Comparison of ENCODE assay signal across 9 mouse cellular contexts in the genomic region with DNA sequence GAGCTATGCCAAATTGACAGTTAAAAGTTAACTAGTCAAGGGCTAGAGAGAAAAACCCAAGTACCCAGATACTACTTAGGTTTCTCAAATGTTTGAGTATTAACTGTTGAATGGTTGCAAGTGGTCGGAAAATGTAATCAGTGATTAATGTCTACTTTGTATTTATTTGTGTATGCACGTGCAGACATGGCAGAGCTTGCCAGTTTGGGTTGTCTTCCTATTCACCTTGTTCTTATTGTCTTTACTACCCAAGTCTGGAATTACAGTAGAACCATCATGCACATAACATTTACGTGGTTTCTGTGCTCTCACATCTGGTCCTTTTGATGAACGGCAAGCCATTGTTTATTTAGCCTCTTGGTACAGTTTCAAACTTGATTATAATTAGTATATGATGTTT. TPM values are rescaled to one million over a fixed set of nuclear protein-coding genes. Genes with fewer than 3 reads are reported as not detected.
DNase-seq lines count a peak whose midpoint lies in the region; TF ChIP-seq lines count a peak whose summit lies in the region.
"Had no signal": no experiment of that assay in that cellular context is flagged by ENCODE, and none has a peak within 500 bp of the region (broad histone marks: within the 10 kb centered on the region; RNA-seq: fewer than 3 reads in every experiment).

No protein-coding gene starts in this region.

- H3K36me3 ChIP-seq in C2C12 (ENCODE audit: control insufficient read depth, insufficient read depth) (peaks cover 79% of the 10 kb centered on the region), E14TG2a.4 (ENCODE audit: insufficient read depth, low read length) (peaks cover 78% of the 10 kb centered on the region)
- H3K36me3 ChIP-seq in limb, embryonic 10.5 days, result peaks cover 74% of the 10 kb centered on the region

- TF ChIP-seq CTCF in C2C12 (IDR thresholded peaks at IDR 0.05; ENCODE audit: control insufficient read depth, insufficient read depth, insufficient read length) (no peak), E14TG2a.4 (conservative IDR thresholded peaks at IDR 0.05; ENCODE audit: low read length) (no peak)

- peak; percentile 26 for DNase-seq in kidney, adult 9 months
- DNase-seq in kidney, postnatal 25 days, result no peak
- no peak for DNase-seq in limb, embryonic 10.5 days (ENCODE audit: low spot score)
- DNase-seq in spleen, adult 12 weeks (ENCODE audit: low spot score), result no peak
- no peak for DNase-seq in embryo, embryonic 9.5 days (ENCODE audit: extremely low spot score)
- DNase-seq: cerebellum, postnatal 10 days had no signal

- H3K4me1 ChIP-seq in E14TG2a.4 (replicated peaks; ENCODE audit: low read depth, low read length), result peaks cover 63% of the 10 kb centered on the region
- peaks cover 24% of the 10 kb centered on the region for H3K4me1 ChIP-seq in limb, embryonic 10.5 days

- H3K4me3 ChIP-seq in C2C12 (ENCODE audit: insufficient read depth, poor library complexity, severe bottlenecking) (peak overlapping the region; percentile 12), E14TG2a.4 (replicated peaks; ENCODE audit: low read length) (peak overlapping the region; percentile 97)
- peak overlapping the region; percentile 16; the same call in 1 of the 2 replicates for H3K4me3 ChIP-seq in limb, embryonic 10.5 days
- H3K4me3 ChIP-seq: midbrain, embryonic 12.5 days had no signal

- H3K27me3 ChIP-seq in C2C12 (ENCODE audit: control insufficient read depth, insufficient read depth, insufficient read length) (no peaks in the 10 kb centered on the region), E14TG2a.4 (ENCODE audit: insufficient read depth, low read length) (no peaks in the 10 kb centered on the region)
- no peaks in the 10 kb centered on the region for H3K27me3 ChIP-seq in limb, embryonic 10.5 days (ENCODE audit: low read depth, poor library complexity, severe bottlenecking)
- H3K27me3 ChIP-seq: midbrain, embryonic 12.5 days had no signal

- peaks cover 62% of the 10 kb centered on the region for H3K79me3 ChIP-seq in C2C12 (ENCODE audit: low read depth)

- no peaks in the 10 kb centered on the region for H3K9me3 ChIP-seq in E14TG2a.4 (ENCODE audit: low read length)
- no peaks in the 10 kb centered on the region for H3K9me3 ChIP-seq in limb, embryonic 10.5 days (replicated peaks)
- H3K9me3 ChIP-seq: midbrain, embryonic 12.5 days had no signal

- no peak overlapping the region for H3K27ac ChIP-seq in limb, embryonic 10.5 days
- H3K27ac ChIP-seq: midbrain, embryonic 12.5 days had no signal

- WGBS in limb, embryonic 10.5 days, result 78% methylated on average over 4 of the region's 4 CpGs

- H3K79me2 ChIP-seq in C2C12 (ENCODE audit: control insufficient read depth, insufficient read depth), result peaks cover 90% of the 10 kb centered on the region

- H3ac ChIP-seq in C2C12 (ENCODE audit: control insufficient read depth, insufficient read length, low read depth), result no peak overlapping the region

TF ChIP-seq in C2C12, 6 proteins besides CTCF, POLR2A, EP300 and RAD21:
- TF ChIP-seq MAX (IDR thresholded peaks at IDR 0.05) (no peak), USF1 (IDR thresholded peaks at IDR 0.05; ENCODE audit: low read depth) (no peak), FOSL1 (IDR thresholded peaks at IDR 0.05; ENCODE audit: insufficient read depth, low read length, poor library complexity, severe bottlenecking) (no peak)

RNA-seq across cellular contexts. Expression of a gene that starts 3.2 kb away (rescaled TPM):
- 7.3 TPM for polyA plus RNA-seq in C2C12 (2012; fragmentation: generic; extraction: Trizol)
- polyA plus RNA-seq in limb, embryonic 10.5 days (2016; fragmentation: Nextera tagmentation; extraction: Ambion mirVana), result 4.9 and 7.1 TPM in 2 replicates

RNA-seq across cellular contexts. Expression of a gene that starts 3.4 kb away (rescaled TPM):
- polyA plus RNA-seq in C2C12 (2012; fragmentation: generic; extraction: Trizol), result 47.0 TPM
- 90.8 and 101 TPM in 2 replicates for polyA plus RNA-seq in limb, embryonic 10.5 days (2016; fragmentation: Nextera tagmentation; extraction: Ambion mirVana)

RNA-seq across cellular contexts. Expression of a gene that starts 29.7 kb away (rescaled TPM):
- polyA plus RNA-seq in C2C12 (2012; fragmentation: generic; extraction: Trizol), result 34.2 TPM
- 38.5 and 40.5 TPM in 2 replicates for polyA plus RNA-seq in limb, embryonic 10.5 days (2016; fragmentation: Nextera tagmentation; extraction: Ambion mirVana)

RNA-seq across cellular contexts. Expression of a gene that starts 48.2 kb away (rescaled TPM):
- 3.7 TPM for polyA plus RNA-seq in C2C12 (2012; fragmentation: generic; extraction: Trizol)
- polyA plus RNA-seq in limb, embryonic 10.5 days (2016; fragmentation: Nextera tagmentation; extraction: Ambion mirVana), result 22.3 and 23.6 TPM in 2 replicates

Comparison
In these comparisons a context has a peak if more than half of its experiments do, and no peak if none do; other contexts are left out.
1. H3K4me3 ChIP-seq: peak in every context shown above with its lines; median percentile 97 in E14TG2a.4; 16 in limb, embryonic 10.5 days; 12 in C2C12.